Mouse (Mus musculus) mouse embryonic stem cell (cell line): Measurements from ENCODE around the gene Rbm5.

ENCODE experiments used
- in situ Hi-C, 2 experiments: fragments of 300-500 bp; cut with MboI; formaldehyde crosslinking; loops; 1 replicate in 1 of 2; 3 replicates in 1 of 2; pipeline ENCODE4 v1.14.3; 2019 to 2020; ENCODE audit warnings: low sequenced_read_pairs in 2 of 2, low pct_unique_long_range_greater_than_20kb in 1 of 2, mixed read lengths in 1 of 2; ENCODE audit not compliant: unreplicated experiment in 1 of 2

Rbm5 gene

DNA sequence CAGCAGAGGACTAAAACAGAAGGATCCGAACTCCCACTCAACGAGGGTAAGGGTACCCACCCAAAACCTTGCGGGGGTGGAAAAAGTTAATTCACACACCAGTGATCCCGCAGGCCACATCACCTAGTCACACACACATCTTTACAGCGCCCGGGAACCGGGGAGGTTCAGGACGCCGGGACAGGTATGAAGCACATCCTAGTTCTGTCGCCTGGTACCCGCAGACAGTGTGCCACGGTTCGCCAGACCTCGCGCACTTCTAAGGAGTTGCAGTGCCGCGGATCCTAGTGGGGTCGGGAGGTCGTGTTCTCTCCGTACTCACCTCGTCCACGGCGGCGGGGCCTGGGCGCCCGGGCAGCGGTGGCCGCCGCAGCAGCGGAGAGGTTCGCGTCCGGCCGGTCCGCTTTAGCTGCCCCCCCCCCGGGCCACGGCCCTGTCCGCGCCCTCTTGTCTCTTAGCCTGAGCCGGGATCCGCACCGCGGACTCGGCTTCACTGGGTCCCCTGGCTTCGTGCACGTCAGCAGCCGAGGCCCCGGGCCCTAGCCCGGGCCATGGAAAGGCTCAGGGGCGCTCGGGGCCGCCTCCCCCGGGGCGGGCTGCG is 61.6 kb downstream of the Rbm5 start:
- in situ Hi-C loops = no loop called here

DNA sequence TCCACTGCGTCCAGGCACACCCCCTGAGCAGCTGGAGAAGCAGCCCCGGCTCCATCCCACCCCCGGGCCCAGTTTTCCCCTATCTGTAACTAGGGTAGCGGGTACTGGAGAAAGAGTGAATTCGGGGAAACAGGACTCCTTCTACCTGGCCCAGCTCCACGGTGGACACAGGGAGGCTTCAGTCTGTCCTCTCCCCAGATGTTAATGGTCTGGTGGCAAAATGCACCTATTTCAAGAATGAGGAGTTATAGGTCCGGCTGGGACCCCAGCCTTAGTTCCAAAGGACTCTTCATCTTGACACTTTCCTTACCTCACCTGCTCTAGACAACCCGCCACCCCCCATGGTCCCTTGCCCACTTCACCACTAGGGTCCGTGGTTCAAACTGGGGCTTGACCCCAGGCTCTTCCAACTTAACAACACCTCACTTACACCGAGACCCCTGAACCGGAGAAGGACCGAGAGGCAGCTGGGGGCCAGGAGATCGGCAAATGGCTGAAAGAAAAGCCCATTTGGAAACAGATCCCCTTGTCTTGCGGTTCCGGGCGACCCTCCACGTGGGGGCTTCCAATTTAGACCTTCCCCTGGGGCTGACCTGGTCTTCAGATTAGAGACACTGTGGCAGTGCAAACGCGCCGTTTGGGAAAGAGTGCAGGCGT is 62.2 kb downstream of the Rbm5 start:
- in situ Hi-C loops = no loop called here

DNA sequence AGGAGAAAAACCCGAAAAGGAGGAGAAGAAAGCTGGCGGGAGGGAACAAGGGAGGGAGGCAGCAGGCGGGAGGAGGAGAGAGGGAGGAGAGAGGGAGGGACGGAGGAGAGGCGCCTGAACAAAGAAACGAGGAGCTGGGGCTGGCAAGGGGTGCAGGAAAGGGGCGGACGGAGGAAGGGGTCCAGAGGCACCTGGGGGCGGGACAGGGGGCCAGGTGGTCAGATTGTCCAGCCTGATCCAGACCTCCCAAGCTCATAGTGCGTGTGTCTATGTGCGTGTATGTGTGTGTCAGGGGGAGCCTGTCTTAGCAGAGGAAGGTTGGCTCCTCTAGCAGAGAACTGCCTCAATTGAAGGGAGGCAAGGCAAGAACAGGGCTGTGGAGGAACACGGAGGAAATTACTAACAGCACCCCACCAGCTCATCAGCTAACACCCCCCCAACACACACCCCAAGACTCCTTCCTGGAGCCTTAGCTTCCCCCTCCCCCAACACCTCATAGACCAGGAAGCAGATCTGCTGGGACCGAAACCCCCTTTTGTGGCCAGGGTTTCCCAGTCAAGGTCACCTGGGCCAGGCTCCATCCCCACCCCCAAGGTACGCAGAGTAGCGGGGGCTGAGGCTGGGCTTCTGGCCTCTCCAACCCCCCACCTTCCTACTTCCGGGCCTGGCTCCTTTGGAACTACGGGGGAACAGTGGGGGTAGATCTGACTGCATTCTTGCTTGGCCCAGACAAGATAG is 62.9 kb downstream of the Rbm5 start:
- in situ Hi-C loops = no loop called here

DNA sequence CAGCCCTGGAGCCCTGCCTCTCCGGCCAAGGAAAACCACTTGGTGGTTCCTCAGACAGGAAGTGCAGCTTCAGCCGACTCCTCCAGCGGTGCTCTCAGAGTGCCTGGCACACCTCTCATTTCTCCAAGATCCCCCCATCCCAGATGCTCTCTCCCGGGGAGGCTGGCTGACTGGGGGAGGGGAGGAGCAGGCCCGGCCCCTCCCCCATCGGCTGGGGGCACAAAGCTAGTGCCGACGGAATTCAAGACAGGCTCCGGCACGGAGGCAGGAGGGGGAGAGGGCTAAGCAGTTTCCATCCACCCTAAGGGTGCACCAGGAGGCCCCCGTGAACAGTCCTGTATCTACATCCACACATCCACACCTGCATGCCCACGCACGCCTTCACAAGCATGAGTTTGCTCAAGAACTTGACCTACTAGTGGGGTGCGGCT is 64.0 kb downstream of the Rbm5 start:
- in situ Hi-C loops = no loop called here

DNA sequence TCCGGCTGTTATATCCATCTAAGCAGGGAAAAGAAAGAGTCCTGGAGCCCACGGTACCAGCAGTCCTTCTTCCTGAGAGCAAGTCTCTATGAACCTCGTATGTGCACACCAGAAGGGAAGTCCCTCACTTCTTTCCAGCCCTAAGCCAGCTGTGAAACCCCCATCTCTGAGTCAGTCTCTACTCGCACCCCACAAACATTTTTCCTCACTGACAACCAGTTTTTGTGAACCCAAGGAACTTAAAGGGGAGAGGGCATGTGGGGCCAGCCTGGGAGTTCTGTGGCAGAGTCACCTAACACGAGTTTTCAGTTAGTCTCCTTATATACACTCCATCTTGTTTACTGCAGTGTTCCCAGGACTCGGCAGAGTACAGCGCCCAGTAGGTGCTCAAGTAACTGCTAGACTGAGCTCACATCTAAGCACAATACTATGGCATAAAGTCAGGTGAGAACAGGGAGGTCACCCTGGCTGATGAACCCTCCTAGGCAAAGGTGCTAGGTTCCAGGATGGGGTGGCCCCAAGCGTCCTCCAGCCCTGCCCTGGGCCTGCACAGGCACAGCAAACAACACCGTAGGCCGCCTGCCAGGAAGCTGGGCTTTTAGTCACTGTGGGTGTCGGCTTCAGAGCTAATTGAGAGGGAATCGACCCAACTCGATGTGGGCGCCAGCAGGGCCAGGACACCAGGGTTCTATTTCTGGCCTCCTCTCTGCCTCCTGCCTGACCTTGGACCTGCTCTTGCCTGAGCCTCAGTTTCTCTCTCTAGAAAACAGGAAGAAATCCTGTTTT is 67.3 kb downstream of the Rbm5 start:
- in situ Hi-C loops = no loop called here

DNA sequence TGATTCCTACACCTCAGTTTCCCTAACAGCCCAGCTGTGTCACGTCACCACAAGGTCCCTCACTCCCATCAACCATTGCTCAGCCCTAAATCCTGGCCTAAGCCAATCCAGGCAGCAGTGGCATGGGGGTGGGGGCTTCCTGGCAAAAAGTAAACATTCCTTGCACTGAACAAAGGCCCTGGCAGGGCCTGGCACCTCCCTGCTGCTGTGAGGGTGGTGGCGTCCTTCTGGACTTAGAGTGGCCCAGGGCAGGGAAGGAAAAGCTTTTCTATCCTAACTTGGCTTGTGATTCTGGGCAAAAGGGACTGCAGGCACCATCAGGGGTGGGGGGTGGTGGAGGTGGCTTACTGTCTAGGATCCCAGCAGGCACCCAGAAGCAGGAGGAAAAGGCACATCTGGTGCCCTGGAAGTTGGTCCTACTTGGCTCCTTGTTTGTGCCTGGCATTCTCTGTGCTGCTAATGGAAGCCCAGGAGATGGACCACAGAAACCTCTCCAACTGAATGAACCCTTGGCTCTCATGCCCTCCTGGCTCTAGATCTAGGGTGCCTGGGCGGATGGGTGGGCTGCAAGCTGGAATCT is 68.1 kb downstream of the Rbm5 start:
- in situ Hi-C loops = no loop called here

DNA sequence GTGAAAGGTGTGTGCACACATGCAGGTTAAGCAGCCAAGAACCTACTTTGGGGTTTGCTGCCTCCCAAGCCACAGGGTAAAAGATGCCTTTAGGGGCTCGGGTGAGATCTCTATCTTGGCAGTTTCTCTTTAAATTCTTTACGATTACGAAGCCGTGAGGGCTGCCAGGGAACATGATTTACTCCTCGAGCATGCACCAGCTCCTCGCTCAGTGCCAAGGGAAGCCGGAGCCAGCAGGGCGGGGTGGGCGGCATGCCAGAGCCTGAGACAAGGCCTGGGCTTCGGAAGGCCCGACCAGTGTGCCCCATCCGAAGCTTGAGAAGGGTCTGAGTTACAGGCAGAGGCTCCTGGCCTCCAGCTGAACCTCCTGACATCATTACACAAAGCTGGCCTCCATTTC is 69.2 kb downstream of the Rbm5 start:
- in situ Hi-C loops = no loop called here

DNA sequence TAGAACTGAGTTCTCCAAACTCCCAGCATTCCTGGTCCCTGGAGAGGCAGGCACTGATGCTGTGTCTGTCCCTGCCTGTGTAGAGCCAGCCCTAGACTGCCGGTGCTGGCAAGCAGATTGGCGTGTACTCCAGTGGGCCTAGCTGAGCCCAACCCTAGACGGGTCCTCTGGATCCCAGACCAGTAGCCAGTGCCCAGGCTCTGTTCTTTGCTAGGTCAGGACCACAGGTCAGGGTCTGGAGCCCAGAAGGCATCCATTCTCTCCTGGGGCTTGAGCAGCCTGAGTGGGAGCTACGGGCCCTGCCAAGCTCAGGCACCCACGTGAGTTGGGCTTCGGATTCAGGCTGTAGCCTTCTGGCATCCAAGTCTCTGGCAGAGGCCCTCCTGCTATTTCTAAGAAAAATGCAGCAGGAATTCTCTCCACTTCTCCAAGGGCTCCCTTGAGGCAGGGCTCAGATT is 70.7 kb downstream of the Rbm5 start:
- in situ Hi-C loops = no loop called here

DNA sequence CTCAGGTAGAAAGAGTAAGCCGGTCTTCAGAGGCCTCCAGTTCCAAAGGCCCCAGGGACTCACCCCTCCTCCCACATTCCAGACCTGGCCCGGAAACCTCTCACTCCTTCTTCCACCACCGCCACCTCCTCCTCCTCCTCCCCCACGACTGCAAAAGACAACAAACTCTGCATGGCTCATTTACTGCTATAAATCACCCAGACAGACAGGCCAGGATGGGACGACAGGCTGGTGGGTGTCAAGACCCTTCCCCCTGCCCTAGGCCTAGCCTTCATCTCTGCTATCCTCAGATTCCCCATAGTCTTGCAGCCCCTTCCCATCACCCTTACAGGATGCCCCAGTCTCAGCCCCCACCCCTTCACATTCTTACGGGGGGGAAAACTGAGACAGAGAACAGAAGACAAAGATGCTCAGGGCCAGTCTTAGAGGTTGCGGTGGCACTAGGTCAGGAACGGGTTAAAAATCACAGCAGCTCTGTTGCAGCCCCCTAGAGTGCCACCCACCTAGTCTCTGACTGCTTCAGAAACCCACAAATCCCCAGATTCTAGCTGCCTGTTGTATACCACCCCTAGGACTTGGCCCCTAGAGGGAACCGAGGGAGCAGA is 71.3 kb downstream of the Rbm5 start:
- in situ Hi-C loops = no loop called here

DNA sequence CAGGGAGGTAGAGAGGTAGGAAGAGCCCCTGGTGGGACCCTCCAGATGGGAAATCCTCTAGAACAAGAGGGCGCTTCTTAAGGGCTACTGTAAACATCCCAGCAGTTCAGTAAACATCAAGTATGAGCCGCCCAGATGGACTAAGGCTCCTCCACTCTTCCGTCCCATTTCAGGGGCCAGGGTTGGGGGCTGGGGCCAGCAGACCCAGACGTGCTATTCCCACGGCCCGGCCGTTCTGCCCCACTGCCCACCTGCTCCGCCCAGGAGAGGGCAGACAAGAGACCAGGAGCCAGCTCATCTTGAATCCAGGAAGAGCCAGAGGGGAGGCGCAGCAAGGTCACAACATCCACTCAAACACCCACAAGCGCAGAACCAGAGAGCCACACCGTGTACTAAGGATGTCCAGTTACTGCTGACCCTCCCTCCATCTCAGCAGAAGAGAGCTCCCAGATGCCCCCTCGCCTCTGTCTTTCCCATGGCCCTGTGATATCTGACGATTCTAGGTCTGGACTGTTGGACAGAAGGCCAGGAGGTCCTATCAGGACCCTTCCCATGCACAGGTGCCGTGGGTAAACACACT is 72.1 kb downstream of the Rbm5 start:
- in situ Hi-C loops = no loop called here

DNA sequence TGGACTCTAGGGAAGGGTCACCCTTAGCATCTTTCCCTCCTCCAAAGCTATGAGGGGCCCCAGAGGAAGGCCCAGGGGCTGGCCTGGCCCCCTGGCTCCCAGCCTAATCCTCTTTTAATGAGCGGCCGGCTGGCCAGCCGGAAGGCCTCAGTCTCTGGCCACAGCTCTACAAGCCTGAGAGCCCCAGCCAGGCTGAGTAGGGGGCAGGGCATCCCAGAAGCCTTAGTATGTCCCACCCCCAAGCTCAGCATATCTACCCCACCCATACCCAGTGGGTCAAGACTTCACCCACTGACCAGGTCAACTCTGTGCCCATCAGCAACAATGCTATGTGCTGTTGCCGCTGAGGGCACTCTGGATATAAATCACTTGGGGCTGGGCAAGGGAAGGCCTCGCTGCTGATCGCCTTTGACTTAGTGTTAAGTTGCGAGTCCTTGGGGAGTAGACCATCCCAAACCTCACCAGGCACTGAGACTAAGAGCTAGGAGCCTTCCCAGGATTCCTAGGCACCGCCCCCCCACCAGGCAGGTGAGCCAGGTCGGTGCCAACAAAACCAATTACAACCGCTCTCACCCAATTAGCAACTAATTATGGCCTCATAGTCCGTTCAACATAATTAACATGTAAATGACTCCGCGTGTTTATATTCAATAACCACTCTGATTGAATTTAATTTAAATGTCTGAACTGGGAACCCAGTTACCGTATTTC is 72.8 kb downstream of the Rbm5 start:
- in situ Hi-C loops = no loop called here

DNA sequence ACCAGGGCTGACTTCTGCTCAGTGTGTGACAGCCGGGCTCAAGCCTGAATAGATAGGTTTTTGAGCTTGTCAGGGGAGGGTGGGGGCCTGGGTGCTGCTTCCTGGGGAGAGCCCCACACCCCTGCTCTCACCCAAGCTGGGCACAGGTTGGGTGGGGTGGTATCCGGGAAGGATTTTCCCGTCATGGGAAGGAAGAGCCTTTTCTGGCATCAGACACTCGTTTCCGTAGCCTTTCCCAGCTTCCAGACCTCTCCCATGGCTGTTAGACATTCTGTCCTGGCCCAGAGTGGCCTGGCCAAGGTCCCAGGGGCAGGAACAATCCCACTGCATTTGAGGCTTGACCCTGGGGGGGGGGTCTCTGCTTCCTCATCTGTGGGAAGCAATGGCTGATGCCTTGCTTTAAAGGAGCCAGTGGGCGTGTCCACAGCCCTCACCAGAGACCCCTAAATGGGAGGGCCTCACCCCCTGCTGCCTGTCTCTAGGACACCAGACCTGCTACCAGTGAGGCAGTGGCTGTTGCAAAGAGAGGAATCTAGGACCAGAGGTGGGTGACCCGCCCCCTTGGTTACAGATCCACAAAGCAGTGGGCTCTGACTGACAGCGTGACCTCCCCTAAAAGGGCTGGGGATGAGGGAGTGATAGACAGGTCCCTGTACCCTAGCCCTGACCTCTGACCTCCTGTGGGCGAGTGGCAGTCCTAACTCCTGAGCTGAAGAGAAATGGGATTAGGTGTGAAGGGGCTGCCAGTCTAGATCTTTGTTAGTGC is 73.8 kb downstream of the Rbm5 start:
- in situ Hi-C loops = no loop called here

DNA sequence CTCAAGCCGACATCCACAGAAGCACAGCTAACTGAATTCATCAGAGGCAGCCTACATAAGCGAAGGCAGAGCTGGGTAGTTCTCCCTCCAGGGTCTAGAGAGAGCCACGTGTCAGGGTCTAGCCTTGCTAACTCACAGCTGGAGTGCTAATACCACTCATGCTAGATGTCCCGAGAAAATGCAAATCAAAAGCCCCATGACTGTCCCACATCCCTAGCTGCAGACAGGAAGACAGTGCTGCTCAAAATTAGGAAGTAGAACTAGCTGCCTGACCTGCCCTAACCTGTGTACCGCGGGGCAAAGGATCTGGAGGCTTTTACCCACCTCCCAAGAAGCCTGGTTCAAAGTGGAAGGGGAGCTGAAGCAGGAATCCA is 74.7 kb downstream of the Rbm5 start:
- in situ Hi-C loops = no loop called here

DNA sequence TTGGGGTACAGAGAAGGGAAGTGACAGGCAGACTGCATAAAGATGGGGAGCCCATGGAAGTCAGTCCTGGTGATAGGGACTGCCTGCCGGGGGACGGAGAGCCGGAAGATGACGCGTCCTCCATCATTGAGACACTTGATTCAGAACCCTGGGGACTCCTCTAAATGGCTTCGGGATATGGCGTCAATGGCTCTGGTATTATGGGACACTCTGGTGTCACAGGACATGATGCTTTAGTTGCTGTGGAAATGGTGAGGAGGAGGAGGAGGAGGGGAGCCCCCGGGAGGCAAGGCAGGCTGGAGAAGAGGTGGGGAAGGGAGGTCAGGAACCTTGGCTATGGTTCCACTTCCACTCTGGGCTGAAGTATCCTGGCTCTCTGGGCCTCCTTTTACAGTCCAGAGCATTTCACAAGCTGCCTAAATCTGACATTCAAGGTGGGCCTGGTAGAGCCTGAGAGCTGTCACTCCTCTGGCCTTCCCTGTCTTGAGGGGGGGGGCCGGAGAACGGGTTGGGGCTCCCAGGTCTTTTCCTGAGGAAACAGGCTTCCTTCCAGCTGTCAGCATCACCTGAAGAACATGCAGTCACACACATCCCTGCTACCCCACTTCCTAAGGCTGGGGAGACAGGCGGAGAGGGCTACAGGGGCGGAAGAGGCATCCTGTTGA is 75.2 kb downstream of the Rbm5 start:
- in situ Hi-C loops = no loop called here

DNA sequence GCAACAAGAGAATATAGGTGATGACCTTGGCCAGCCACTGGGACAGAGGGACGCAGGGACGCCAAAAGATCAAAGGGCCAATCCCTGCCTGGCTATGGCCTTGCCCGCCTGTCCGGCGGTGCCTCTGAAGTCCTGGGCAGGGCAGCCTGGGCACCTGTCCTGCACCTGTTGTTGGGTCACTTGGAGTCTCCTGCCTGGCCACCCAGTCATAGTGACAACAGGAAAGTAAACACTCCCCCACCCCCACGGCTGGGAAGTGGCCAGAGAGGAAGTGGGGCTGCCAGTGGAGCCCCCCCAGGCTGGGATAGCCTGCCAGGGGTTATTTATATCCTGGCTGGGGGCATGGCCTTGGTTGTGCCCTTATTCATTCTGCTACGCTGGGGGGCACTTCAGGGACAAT is 76.2 kb downstream of the Rbm5 start:
- in situ Hi-C loops = no loop called here

DNA sequence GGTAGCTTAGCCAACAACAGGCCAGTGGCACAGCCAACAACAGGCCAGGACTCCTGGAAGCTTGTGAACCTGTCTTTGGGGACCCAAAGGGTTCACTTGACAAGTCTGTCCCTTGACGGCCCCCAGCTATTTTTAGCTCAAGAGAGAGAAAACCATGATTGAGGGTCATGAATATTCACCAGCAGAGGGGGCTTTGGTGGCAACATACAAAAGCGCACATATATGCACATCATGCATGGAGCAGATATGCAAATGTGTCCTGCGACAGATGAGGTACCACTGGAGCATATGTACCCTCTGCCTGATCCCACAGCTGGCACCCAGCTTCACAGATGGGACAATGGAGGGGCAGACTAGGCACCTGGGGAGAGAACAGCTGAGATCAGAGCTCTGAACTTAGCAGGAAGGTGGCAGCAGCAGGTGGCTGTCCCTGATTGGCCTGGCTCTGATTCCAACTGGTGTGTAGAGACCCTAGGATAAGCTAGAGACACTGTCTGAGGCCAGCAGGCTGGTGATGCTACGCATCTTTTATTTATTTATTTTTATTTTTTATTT is 77.3 kb downstream of the Rbm5 start:
- in situ Hi-C loops = no loop called here
